ENCODE assay signal across 13 mouse cellular contexts in genomic region chr3:105838655-105839054, GRCm38 (mm10). TPM values are rescaled to one million over a fixed set of nuclear protein-coding genes. Genes with fewer than 3 reads are reported as not detected.
"Had no signal": no experiment of that assay in that cellular context is flagged by ENCODE, and none has a peak within 500 bp of the region (broad histone marks: within the 10 kb centered on the region; RNA-seq: fewer than 3 reads in every experiment).

No protein-coding gene starts in this region.

- DNase-seq: retina, postnatal 1 day; right cerebral cortex, adult 18-20 months; right cerebral cortex, postnatal 14 days; right cerebral cortex, postnatal 25 days; right cerebral cortex, postnatal 4 days; spleen, adult 18-20 months; thymus, adult 18-20 months; thymus, adult 2 months; thymus, postnatal 14 days; thymus, postnatal 25 days; thymus, postnatal 36 days; thymus, postnatal 4 days had no signal

RNA-seq across cellular contexts. Expression of gene Tmigd3, which starts 32.0 kb away (rescaled TPM):
- total RNA-seq: neutrophil, adult 5-6 weeks had no signal
